Mouse (Mus musculus) spleen, adult 10 weeks (tissue): ENCODE measurements around the gene Dll4. TPM values are rescaled to one million over a fixed set of nuclear protein-coding genes. Genes with fewer than 3 reads are reported as not detected.

Source experiments
- polyA plus RNA-seq: library from polyadenylated mRNA; stranded (reverse); fragments of 350-450 nt; fragmentation: Illumina TruSeq; extraction: RNeasy Lipid Tissue Mini Kit (QIAGEN cat#74804); gene quantifications from one replicate; pipeline ENCODE4 v1.2.3, GENCODE M21; 2015; ENCODE audit warnings: low replicate concordance; ENCODE audit not compliant: insufficient read depth

The Dll4 gene
- 2.2 TPM for polyA plus RNA-seq

GRCm38 (mm10) chr2:119325568-119326143 is at the start of gene Dll4:
Gene Dll4 (plus strand): TSS chr2:119325784.

GRCm38 (mm10) chr2:119288270-119288882 is 37.2 kb upstream of the Dll4 start, which contains the start of gene Vps18:
Gene Vps18 (plus strand): TSS chr2:119288740.

DNA sequence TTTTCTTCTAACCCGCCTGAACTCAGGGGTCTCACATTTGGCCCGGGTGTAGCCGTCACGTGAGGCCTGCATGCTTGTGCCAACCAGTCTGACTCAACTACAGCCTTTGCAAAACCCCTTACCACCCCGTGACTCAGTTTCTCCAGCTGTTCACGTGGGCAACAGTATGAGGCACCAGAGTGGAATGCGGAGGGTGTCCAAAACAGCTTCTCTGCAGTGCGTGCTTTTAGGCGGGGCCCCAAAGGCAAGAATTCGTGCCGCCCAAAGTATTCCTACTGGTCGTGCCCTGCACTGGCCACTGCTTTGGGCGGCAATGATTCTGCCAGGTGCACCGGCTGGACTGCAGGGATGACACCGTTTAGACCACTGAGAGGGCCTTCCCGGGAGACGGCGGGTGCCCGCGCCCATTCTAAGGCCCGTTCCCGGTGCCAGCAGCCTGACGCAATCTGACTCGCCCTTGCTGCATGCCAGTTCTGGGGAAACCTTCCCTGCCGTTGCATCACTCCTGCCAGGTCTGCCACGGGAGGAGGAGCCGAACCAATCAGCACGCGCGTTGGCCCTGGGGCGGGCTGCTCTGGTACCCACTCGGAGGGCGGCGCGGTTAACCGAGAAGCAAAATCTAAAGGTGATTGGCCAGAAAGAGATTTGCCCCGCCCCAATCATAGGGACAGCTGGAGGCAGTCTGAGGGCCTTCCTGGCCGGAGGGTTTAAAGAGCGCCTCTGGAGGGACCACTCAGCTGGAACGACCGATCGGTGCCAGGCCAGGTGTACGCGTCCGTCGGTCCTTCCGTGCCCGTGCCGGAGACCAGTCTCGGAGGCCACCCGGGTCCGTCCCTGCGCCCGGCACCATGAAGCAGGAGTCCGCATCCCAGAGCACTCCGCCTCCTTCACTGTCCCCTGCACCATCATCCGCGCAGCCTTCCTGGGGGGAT is 25.2 kb downstream of the Dll4 start, which contains the start of gene Chac1:
Gene Chac1, plus strand, starts transcription at position 675 of the 932 bp plus-strand sequence.

Other genes starting within 250 kb of the Dll4 start
- 8.7 TPM for gene Rad51, start 213.0 kb upstream of the Dll4 start, polyA plus RNA-seq
- gene Rmdn3, start 168.8 kb upstream of the Dll4 start, polyA plus RNA-seq, result 24.8 TPM
- not detected for gene Gchfr, start 158.0 kb upstream of the Dll4 start, polyA plus RNA-seq
- gene Gm14137, start 151.3 kb upstream of the Dll4 start, polyA plus RNA-seq, result 0.29 TPM
- gene Zfyve19, start 117.2 kb upstream of the Dll4 start, polyA plus RNA-seq, result 31.7 TPM
- gene Dnajc17, start 117.0 kb upstream of the Dll4 start, polyA plus RNA-seq, result 14.3 TPM
- not detected for gene Ppp1r14d, start 95.9 kb upstream of the Dll4 start, polyA plus RNA-seq
- 7.3 TPM for gene Spint1, start 88.4 kb upstream of the Dll4 start, polyA plus RNA-seq
- gene Rhov, start 54.5 kb upstream of the Dll4 start, polyA plus RNA-seq, result not detected
- 3.2 TPM for gene Vps18, start 37.0 kb upstream of the Dll4 start, polyA plus RNA-seq
- 0.33 TPM for gene Chac1, start 25.4 kb downstream of the Dll4 start, polyA plus RNA-seq
- 29.0 TPM for gene Ino80, start 151.9 kb downstream of the Dll4 start, polyA plus RNA-seq
- gene Exd1, start 221.8 kb downstream of the Dll4 start, polyA plus RNA-seq, result 0.28 TPM
- 115 TPM for gene Chp1, start 221.9 kb downstream of the Dll4 start, polyA plus RNA-seq